Mouse (Mus musculus) gastrocnemius, adult 18-20 months (tissue): ENCODE results near the gene Rplp1. TPM values are rescaled to one million over a fixed set of nuclear protein-coding genes. Genes with fewer than 3 reads are reported as not detected.

Experiments used
- DNase-seq: peaks from one replicate; pipeline ENCODE4 v3.0.0; 2021; ENCODE audit warnings: low spot score
- total RNA-seq, 2 experiments: library from RNA; stranded (reverse); gene quantifications; 2 replicates each; pipeline ENCODE4 v1.2.3; 2021

The Rplp1 gene
- total RNA-seq, 2 experiments from 2014 or later = 1,375 to 1,461 TPM

DNA sequence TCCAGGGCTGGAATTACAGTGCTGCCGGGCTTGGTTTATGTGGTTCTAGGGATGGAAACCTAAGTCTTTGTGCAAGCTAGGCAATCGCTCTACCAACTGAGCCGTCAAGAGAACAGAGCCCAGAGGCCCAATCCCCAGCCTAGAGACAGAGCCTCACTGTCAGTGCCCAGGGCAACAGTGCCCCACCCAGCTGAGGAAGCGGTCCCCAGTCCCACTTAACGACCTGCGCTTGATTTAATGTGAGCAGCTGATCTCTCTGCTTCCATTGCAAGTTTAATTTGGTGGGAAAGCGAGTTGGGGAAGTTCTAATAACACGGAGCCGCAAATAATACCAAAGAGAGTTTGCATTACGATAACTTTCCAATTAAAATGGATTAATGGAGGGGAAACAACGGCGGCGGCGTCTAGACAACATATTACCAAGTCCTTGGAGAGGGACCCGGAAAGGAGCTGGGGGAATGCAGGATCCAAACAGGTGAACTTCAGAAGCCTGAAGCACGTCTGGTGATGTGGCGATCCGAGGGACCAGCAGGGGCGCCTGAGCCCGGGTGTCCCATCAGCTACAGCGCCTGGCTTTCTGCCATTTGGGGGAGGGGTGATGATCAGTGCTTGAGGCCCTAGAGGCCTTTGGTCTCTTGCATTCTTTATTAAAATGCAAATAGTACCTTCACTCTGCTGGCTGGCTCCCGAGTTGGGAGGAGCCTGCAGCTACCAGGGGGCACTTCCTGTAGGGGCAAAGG is 36.8 kb downstream of the Rplp1 start:
- no peak for DNase-seq

DNA sequence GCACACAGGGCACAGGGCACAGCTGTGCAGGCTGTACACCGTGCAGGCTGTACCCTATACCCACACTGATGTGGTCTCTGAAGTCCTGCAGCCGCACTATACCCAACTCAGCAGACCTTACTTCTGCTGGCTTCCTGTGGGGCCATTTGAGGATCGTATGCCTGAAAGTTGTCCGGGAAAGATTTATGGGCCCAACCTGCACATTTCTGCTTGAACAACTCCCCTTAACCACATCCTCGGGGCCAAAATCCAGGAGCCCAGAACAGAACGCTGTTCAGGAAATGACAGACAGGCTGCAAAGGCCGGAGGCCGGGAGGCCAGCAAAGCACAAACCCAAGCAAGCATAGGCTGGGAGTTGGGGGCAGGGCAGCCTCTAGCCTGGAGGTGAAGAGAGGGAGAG is 41.0 kb downstream of the Rplp1 start:
- no peak for DNase-seq

DNA sequence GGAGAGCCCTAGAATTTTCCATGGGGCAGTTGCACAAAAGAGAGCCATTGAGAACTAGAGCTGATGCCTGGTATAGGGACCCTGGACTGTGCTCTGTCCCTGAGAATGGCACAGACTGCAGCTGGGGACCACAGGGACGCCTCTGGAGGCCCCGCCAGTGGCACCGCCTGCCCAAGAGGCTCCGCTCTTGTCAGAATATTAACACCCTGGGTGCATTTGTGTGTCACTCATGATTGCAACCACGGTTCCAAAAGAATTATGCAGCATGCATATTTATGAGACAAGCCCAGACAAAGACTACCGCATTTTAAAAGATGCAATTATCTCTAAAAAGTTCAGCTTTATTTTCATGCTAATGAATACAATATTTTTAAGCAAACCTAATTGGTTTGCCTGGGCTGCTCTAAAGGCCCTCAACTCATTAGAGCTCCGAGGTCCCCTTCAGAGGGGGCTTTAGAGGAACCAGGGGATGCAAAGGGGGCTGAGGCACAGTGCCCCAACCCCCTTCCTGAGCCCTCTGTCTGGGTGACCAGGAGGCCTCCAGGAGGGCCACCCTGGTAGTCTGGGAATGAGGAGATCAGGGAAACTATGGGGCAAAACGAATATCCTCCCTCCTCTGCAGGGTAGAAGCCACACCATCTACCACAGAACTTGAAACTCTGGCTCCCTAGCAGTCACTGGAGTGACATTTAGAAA is 41.9 kb downstream of the Rplp1 start:
- no peak for DNase-seq

DNA sequence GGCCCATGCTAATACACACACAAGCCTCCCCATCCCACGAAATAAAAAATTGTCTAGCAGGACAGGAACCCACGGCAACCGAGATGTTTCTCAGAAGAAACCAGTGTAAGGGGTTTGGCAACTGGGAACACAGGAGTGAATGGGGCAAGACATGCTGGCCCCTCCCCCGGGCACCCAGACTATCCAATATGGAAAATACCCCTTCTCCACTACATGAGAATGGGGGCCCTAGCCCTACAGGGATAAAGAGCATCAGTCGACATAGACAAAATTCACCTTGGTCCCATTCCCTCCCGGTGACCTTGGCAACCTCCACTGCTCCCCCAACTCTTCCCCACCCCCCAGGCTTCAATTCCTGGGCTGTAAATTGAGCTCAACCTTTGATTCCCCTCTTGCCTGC is 42.5 kb downstream of the Rplp1 start:
- no peak for DNase-seq

DNA sequence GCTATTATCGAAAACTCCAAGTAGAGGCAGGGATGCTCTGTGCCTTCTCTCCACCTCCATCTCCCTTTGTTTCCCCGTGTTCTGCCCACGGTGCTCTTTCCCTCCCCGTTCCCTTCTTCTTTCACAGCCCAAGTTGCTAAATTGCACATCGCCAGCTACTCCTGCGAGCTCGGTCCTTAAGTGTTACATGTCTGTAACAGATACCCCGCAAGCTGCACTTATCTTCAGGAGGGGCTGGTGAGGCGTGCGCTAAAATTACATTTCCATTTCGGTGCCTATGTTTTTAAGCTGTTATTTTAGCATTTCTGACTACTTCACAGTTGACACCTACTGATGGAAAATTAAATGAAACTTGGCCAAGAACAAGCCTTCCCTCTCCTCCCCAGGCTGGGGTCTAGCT is 46.7 kb downstream of the Rplp1 start:
- DNase-seq = no peak

Other genes starting within 250 kb of the Rplp1 start
- under 1 TPM; 0.37 to 0.88 TPM for gene Kif23, start 32.2 kb upstream of the Rplp1 start, total RNA-seq
- under 1 TPM in 1 of 2 experiments, not detected in 1; 0.21 TPM for gene Paqr5, start 112.3 kb upstream of the Rplp1 start, total RNA-seq
- 1 to 10 TPM; 5.8 TPM for gene Glce, start 208.1 kb upstream of the Rplp1 start, total RNA-seq